Mouse (Mus musculus): ENCODE results near the gene Efcab6. TPM values are rescaled to one million over a fixed set of nuclear protein-coding genes. Genes with fewer than 3 reads are reported as not detected.

The Efcab6 gene
- polyA plus RNA-seq, 1 experiment from 2014 or later: not detected

- DNase-seq (ENCODE audit: low spot score) (no peak), ATAC-seq (replicated peaks; ENCODE audit: low FRiP score) (no peak)
- Histone ChIP-seq H3K4me3 (ENCODE audit: low read depth, low read length) (no peak overlapping the region), H3K4me1 (replicated peaks; ENCODE audit: control insufficient read depth, insufficient read depth, low read length) (no peaks in the 10 kb centered on the region), H3K9me3 (ENCODE audit: control insufficient read depth, low read length) (no peaks in the 10 kb centered on the region), H3K27me3 (replicated peaks; ENCODE audit: control insufficient read depth, insufficient read depth, low read length) (no peaks in the 10 kb centered on the region), H3K36me3 (ENCODE audit: control insufficient read depth, insufficient read depth, low read length) (no peaks in the 10 kb centered on the region), H3K9ac (ENCODE audit: low read depth, low read length) (no peak overlapping the region), H3K4me2 (no peak overlapping the region), H3K27ac (ENCODE audit: low read depth, low read length) (no peak overlapping the region)
- 66% methylated on average over 9 of the region's 9 CpGs for WGBS
Measured at GRCm38 (mm10) chr15:83897286-83897685, 167.9 kb downstream of the Efcab6 start.

DNA sequence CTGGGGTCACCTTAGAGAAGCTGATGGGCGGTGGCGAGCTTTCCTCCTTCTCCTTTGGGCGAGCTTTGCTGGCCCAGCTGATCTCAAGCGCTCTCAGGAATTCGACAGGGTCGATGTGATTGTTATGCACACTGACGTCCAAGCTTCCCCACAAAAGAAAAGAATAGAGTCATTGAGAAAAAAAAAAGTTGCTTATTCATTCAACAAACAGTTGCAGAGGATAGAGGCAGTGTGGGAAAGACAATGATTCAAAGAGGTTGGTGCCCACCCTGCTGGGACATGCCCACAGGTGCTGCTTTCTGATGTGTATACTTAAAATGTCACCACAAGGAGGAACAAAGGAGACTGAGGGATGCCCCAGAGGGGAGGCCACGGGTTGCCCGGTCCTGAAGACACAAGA lies 169.2 kb downstream of the Efcab6 start:
- no peaks in the 10 kb centered on the region for H3K36me3 ChIP-seq (ENCODE audit: control insufficient read depth, insufficient read depth, low read length)
- no peak for DNase-seq (ENCODE audit: low spot score)
- H3K4me1 ChIP-seq (replicated peaks; ENCODE audit: control insufficient read depth, insufficient read depth, low read length): no peaks in the 10 kb centered on the region
- H3K4me3 ChIP-seq (ENCODE audit: low read depth, low read length): no peak overlapping the region
- no peak for ATAC-seq (replicated peaks; ENCODE audit: low FRiP score)
- WGBS: 32% methylated on average over 9 of the region's 9 CpGs
- no peaks in the 10 kb centered on the region for H3K9me3 ChIP-seq (ENCODE audit: control insufficient read depth, low read length)
- H3K27ac ChIP-seq (ENCODE audit: low read depth, low read length): no peak overlapping the region
- H3K4me2 ChIP-seq: no peak overlapping the region
- H3K27me3 ChIP-seq (replicated peaks; ENCODE audit: control insufficient read depth, insufficient read depth, low read length): no peaks in the 10 kb centered on the region
- no peak overlapping the region for H3K9ac ChIP-seq (ENCODE audit: low read depth, low read length)

GRCm38 (mm10) chr15:83894261-83894660 lies 170.9 kb downstream of the Efcab6 start:
- ATAC-seq (replicated peaks; ENCODE audit: low FRiP score) (no peak), DNase-seq (ENCODE audit: low spot score) (no peak)
- no peak overlapping the region for H3K27ac ChIP-seq (ENCODE audit: low read depth, low read length)
- no peaks in the 10 kb centered on the region for H3K9me3 ChIP-seq (ENCODE audit: control insufficient read depth, low read length)
- H3K9ac ChIP-seq (ENCODE audit: low read depth, low read length): no peak overlapping the region
- H3K4me2 ChIP-seq: no peak overlapping the region
- H3K4me3 ChIP-seq (ENCODE audit: low read depth, low read length): no peak overlapping the region
- WGBS: 74% methylated on average over 7 of the region's 7 CpGs
- no peaks in the 10 kb centered on the region for H3K4me1 ChIP-seq (replicated peaks; ENCODE audit: control insufficient read depth, insufficient read depth, low read length)
- H3K36me3 ChIP-seq (ENCODE audit: control insufficient read depth, insufficient read depth, low read length): no peaks in the 10 kb centered on the region
- H3K27me3 ChIP-seq (replicated peaks; ENCODE audit: control insufficient read depth, insufficient read depth, low read length): no peaks in the 10 kb centered on the region

DNA sequence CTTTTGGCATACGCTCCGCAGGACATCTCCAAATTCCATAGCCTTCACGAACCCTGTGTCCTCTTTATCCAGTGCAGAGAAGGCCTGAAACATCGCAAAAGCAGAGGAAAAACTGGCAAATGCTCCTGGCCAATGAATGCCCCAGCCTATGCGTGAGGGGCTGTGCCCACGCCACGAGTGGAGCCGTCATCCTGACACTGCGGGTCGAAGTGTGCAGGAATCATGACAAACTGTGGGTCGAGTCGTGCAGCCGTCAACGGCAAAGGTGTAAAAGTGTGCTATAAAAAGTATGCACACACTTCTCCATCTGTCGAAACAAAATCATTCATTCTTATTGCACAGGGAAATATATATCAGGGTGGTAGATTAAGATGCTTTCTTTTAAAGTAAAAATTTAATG lies 172.3 kb downstream of the Efcab6 start:
- no peaks in the 10 kb centered on the region for H3K4me1 ChIP-seq (replicated peaks; ENCODE audit: control insufficient read depth, insufficient read depth, low read length)
- H3K9me3 ChIP-seq (ENCODE audit: control insufficient read depth, low read length): no peaks in the 10 kb centered on the region
- no peak overlapping the region for H3K9ac ChIP-seq (ENCODE audit: low read depth, low read length)
- no peaks in the 10 kb centered on the region for H3K36me3 ChIP-seq (ENCODE audit: control insufficient read depth, insufficient read depth, low read length)
- no peak overlapping the region for H3K4me2 ChIP-seq
- WGBS: 82% methylated on average over 15 of the region's 15 CpGs
- no peaks in the 10 kb centered on the region for H3K27me3 ChIP-seq (replicated peaks; ENCODE audit: control insufficient read depth, insufficient read depth, low read length)
- DNase-seq (ENCODE audit: low spot score): no peak
- ATAC-seq (replicated peaks; ENCODE audit: low FRiP score): no peak
- H3K4me3 ChIP-seq (ENCODE audit: low read depth, low read length): no peak overlapping the region
- no peak overlapping the region for H3K27ac ChIP-seq (ENCODE audit: low read depth, low read length)

DNA sequence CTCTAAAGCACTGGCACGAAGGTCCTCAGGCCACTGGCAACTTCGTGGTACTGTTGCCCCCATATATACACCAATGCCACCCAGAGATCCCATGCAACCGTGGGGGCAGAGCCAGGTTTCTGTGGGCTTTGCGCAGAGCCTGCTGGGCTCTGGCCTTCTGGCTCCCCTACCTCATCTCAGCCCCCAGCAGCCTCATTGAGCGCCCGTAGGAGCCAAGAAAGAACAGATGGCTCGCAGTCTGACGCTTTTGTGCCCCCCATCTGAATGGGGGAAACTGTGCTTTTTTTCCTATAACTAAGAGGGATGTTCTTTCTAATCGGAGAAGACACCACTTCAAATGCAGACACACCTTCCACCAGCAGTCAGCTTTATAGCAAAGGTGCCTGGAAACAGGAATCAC lies 180.9 kb downstream of the Efcab6 start:
- Histone ChIP-seq H3K27me3 (replicated peaks; ENCODE audit: control insufficient read depth, insufficient read depth, low read length) (no peaks in the 10 kb centered on the region), H3K9ac (ENCODE audit: low read depth, low read length) (no peak overlapping the region), H3K27ac (ENCODE audit: low read depth, low read length) (no peak overlapping the region), H3K9me3 (ENCODE audit: control insufficient read depth, low read length) (no peaks in the 10 kb centered on the region), H3K4me1 (replicated peaks; ENCODE audit: control insufficient read depth, insufficient read depth, low read length) (no peaks in the 10 kb centered on the region), H3K4me3 (ENCODE audit: low read depth, low read length) (no peak overlapping the region), H3K4me2 (no peak overlapping the region), H3K36me3 (ENCODE audit: control insufficient read depth, insufficient read depth, low read length) (no peaks in the 10 kb centered on the region)
- 81% methylated on average over 9 of the region's 9 CpGs for WGBS
- DNase-seq (ENCODE audit: low spot score): no peak
- no peak for ATAC-seq (replicated peaks; ENCODE audit: low FRiP score)

- Histone ChIP-seq H3K9me3 (ENCODE audit: control insufficient read depth, low read length) (no peaks in the 10 kb centered on the region), H3K4me1 (replicated peaks; ENCODE audit: control insufficient read depth, insufficient read depth, low read length) (no peaks in the 10 kb centered on the region), H3K27me3 (replicated peaks; ENCODE audit: control insufficient read depth, insufficient read depth, low read length) (no peaks in the 10 kb centered on the region), H3K9ac (ENCODE audit: low read depth, low read length) (no peak overlapping the region), H3K27ac (ENCODE audit: low read depth, low read length) (no peak overlapping the region), H3K4me3 (ENCODE audit: low read depth, low read length) (no peak overlapping the region), H3K4me2 (no peak overlapping the region), H3K36me3 (ENCODE audit: control insufficient read depth, insufficient read depth, low read length) (no peaks in the 10 kb centered on the region)
- no peak for DNase-seq (ENCODE audit: low spot score)
- ATAC-seq (replicated peaks; ENCODE audit: low FRiP score): no peak
- WGBS: 88% methylated on average over 8 of the region's 8 CpGs
Measured at GRCm38 (mm10) chr15:83883821-83884220, 181.4 kb downstream of the Efcab6 start.

DNA sequence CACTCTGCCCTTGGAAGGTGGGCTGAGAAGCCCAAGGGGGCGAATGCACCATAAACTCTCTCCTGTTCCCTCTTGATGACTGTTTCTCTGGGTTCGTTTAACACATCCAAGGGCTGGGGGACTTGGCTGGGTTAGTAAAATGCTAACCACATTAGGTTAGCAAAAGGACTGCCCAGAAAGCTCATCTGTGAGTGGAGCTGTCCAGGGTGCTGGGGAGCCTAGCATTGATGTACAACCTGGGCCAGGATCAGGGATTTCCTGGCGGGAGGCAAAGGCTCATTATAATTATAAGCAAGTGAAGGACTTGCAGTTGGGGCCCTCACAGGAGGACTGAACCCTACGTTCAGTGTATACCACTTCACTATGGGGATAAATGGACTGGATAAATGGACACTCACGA lies 185.3 kb downstream of the Efcab6 start:
- H3K9me3 ChIP-seq (ENCODE audit: control insufficient read depth, low read length): no peaks in the 10 kb centered on the region
- WGBS: 29% methylated on average over 5 of the region's 5 CpGs

DNA sequence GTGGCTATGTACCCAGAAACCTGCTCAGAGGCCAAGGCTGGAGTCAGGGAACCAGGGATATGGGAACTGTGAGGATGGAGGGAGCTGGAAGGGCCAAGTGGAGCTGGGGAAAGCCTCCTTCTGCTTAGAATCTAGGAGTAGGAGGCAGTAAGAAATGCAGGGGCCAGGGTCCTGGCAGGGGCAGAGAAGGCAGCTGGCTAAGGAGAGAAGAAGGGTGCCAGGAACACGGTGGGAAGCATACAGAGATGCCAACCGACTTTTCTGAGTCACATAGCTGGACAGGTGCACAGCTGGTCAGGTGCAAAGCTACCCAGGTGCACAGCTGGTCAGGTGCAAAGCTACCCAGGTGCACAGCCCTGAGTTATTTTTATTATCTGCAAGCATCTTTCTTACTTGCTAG lies 187.3 kb downstream of the Efcab6 start:
- no peaks in the 10 kb centered on the region for H3K27me3 ChIP-seq (replicated peaks; ENCODE audit: control insufficient read depth, insufficient read depth, low read length)
- WGBS: 76% methylated on average over 2 of the region's 2 CpGs
- H3K4me3 ChIP-seq (ENCODE audit: low read depth, low read length): no peak overlapping the region
- no peaks in the 10 kb centered on the region for H3K36me3 ChIP-seq (ENCODE audit: control insufficient read depth, insufficient read depth, low read length)
- no peak for DNase-seq (ENCODE audit: low spot score)
- no peaks in the 10 kb centered on the region for H3K4me1 ChIP-seq (replicated peaks; ENCODE audit: control insufficient read depth, insufficient read depth, low read length)
- H3K4me2 ChIP-seq: no peak overlapping the region
- H3K9me3 ChIP-seq (ENCODE audit: control insufficient read depth, low read length): no peaks in the 10 kb centered on the region
- ATAC-seq (replicated peaks; ENCODE audit: low FRiP score): no peak
- H3K27ac ChIP-seq (ENCODE audit: low read depth, low read length): no peak overlapping the region
- no peak overlapping the region for H3K9ac ChIP-seq (ENCODE audit: low read depth, low read length)

More for the DNA sequence above, 185.3 kb downstream of the Efcab6 start:
- Histone ChIP-seq H3K4me3 (ENCODE audit: low read depth, low read length) (no peak overlapping the region), H3K27ac (ENCODE audit: low read depth, low read length) (no peak overlapping the region), H3K27me3 (replicated peaks; ENCODE audit: control insufficient read depth, insufficient read depth, low read length) (no peaks in the 10 kb centered on the region), H3K4me1 (replicated peaks; ENCODE audit: control insufficient read depth, insufficient read depth, low read length) (no peaks in the 10 kb centered on the region), H3K36me3 (ENCODE audit: control insufficient read depth, insufficient read depth, low read length) (no peaks in the 10 kb centered on the region), H3K4me2 (no peak overlapping the region), H3K9ac (ENCODE audit: low read depth, low read length) (no peak overlapping the region)
- DNase-seq (ENCODE audit: low spot score): peak; percentile 56
- ATAC-seq (replicated peaks; ENCODE audit: low FRiP score): no peak

GRCm38 (mm10) chr15:83877155-83877866 lies 187.9 kb downstream of the Efcab6 start:
- H3K27me3 ChIP-seq (replicated peaks; ENCODE audit: control insufficient read depth, insufficient read depth, low read length): no peaks in the 10 kb centered on the region

More at GRCm38 (mm10) chr15:83877155-83877866, 187.9 kb downstream of the Efcab6 start:
- H3K4me2 ChIP-seq: no peak overlapping the region
- H3K9ac ChIP-seq (ENCODE audit: low read depth, low read length): no peak overlapping the region
- no peak for ATAC-seq (replicated peaks; ENCODE audit: low FRiP score)
- 45% methylated on average over 11 of the region's 11 CpGs for WGBS
- no peak overlapping the region for H3K27ac ChIP-seq (ENCODE audit: low read depth, low read length)
- DNase-seq (ENCODE audit: low spot score): no peak
- no peaks in the 10 kb centered on the region for H3K36me3 ChIP-seq (ENCODE audit: control insufficient read depth, insufficient read depth, low read length)
- H3K4me1 ChIP-seq (replicated peaks; ENCODE audit: control insufficient read depth, insufficient read depth, low read length): no peaks in the 10 kb centered on the region
- no peak overlapping the region for H3K4me3 ChIP-seq (ENCODE audit: low read depth, low read length)
- H3K9me3 ChIP-seq (ENCODE audit: control insufficient read depth, low read length): no peaks in the 10 kb centered on the region
